Mouse (Mus musculus) inflammation-experienced regulatory T-cells, adult 6 months (primary cell): ENCODE data around the gene Dll4. TPM values are rescaled to one million over a fixed set of nuclear protein-coding genes. Genes with fewer than 3 reads are reported as not detected.
A peak's percentile ranks its signal among the peaks of the same experiment; 100 is the strongest.

ENCODE experiments used
- ATAC-seq: one replicate; pipeline ENCODE4 v1.8.0; 2017
- polyA plus RNA-seq, 3 experiments: library from polyadenylated mRNA; unstranded; fragments of 100-300 nt; shearing (Covaris generic); gene quantifications; one replicate each; pipeline ENCODE4 v1.2.1; 2017

Gene Dll4
- polyA plus RNA-seq, 3 experiments from 2014 or later: not detected

GRCm38 (mm10) chr2:119312380-119312958, 13.1 kb upstream of the Dll4 start:
- no peak for ATAC-seq

DNA sequence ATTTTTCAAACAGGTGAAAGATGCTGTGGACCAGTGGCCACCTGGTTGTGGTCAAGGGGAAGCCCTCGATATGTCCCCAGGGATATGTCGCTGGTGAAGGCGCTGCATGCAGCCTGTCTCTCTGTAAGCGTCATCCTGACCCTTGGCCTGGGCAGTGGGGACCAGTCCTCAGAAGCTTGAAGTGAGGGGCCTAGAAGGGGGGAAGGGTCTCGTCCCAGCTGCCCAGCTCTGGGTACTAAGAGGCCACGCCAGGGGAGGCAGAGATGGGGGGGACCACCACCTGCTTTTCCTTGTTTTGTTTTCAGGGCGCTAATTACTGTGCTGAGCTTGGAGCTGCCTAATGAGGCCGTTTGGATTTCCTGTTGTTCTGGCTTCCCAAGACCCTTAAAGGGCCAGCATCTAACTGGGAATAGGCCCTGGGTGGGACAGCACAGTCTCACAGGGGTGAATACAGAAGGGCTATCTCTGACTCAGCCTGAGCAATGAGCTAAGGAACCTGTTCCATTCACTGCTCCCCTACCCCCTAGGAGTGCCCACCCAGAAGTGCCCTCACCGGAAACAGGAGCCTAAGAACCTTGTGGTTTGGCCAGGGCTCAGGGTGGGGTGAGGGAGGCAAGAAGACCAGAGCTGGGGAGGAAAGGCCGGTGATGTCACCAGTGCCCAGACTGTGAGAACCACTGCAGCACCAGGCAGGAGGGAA, 11.7 kb upstream of the Dll4 start:
- ATAC-seq: no peak

GRCm38 (mm10) chr2:119314742-119315310, 10.8 kb upstream of the Dll4 start:
- no peak for ATAC-seq

- no peak for ATAC-seq
Measured at GRCm38 (mm10) chr2:119318043-119318710, 7.4 kb upstream of the Dll4 start.

GRCm38 (mm10) chr2:119320571-119320970, 5.0 kb upstream of the Dll4 start:
- ATAC-seq: no peak

- no peak for ATAC-seq
Measured at GRCm38 (mm10) chr2:119321771-119322586, 3.6 kb upstream of the Dll4 start.

- ATAC-seq: no peak
Measured at GRCm38 (mm10) chr2:119322587-119323300, 2.8 kb upstream of the Dll4 start.

DNA sequence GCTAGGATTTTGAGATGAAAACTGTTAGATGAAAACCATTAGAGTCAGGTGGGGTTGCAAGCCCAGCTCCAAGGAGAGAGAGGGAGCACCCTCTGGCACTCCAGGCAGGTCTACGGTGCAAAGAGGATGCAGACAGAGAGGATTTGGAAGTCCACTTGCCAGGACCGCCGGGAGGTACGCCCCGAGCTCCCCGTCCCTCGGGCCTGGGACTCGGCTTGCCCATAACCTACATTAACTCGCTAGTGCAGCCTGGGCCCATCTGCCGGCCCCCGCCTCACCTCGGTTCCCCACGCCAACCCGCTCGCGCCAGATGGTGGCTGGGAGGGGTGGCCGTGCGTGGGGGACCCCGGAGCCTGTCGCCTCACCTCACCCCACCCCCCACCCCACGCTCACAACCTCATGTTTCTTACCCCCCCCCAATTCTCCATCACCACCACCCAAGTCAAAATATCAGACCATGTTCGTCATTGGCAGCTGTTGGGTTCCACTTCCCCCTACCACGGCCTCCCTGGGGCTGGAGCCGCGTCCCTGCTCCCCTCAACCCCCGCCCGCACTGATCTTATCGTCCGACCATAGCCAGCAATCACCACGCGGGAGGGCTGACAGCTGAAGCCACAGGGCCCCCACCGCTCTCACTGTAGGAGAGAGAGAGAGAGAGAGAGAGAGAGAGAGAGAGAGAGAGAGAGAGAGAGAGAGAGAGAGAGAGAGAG, 1.6 kb upstream of the Dll4 start:
- no peak for ATAC-seq

DNA sequence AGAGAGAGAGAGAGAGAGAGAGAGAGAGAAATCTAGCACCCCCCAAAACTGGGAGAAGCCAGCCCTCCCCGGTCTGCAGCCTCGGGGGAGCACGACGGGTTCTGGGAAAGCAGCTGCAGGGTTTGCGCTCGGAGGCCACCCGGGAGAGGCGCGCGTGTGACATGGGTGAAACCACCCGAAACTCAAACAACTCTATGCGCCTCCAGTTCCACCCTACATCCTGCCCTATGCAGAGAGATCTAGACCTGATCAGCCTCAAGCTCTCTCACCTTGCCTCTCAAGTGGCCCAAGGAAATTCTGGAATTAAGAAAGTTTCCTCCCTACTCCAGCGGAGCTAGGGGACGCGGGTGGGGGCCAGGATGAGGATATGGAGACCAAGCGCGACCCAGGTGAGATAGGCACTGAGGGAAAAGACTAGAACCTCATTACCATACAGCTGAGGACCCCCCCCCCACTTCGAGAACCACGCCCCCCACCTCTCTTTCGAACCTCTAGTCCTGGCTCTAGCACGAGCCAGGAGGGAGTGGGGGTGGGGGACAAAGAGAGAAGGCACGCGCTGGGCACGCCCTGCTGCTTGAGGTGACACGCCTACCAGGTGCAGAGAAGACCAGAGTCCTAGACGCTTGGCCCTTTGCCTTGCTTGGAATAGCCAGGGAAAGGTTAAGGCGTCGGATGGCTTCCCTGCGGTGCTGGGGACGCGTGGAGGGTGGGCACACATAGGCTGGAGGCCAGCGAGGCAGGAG, 837 bp upstream of the Dll4 start:
- no peak for ATAC-seq

DNA sequence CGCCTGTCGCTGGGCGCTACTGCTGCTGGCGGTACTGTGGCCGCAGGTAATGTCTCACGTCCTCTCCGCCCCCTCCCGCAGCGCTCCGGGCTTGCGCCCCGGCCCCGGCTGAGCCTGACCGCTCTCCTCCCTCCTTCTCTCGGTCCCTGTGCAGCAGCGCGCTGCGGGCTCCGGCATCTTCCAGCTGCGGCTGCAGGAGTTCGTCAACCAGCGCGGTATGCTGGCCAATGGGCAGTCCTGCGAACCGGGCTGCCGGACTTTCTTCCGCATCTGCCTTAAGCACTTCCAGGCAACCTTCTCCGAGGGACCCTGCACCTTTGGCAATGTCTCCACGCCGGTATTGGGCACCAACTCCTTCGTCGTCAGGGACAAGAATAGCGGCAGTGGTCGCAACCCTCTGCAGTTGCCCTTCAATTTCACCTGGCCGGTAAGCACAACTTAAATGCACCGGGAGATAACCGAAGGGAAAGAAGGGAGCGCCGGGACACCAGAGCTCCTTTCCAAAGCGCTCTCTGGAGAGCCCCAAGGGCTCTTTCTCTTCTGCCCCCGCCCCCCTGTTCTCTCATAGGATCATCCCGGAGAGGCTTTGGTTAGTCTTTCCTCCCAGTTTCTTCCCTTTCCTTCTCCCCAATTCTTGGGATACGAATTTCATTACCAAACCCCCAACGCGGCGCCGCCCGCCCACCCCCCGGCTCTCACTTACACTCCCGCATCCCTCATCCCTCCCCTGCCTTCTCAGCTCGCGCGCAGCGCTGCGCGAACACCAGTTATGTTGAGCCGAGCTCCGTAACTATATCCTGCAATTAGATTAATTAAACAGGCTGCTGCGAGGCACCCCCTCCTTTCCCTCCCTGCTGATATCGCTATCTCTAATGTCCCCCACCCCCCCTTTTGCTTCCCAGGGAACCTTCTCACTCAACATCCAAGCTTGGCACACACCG, 847 bp downstream of the Dll4 start:
- peak; percentile 29 for ATAC-seq

- ATAC-seq: no peak
Measured at GRCm38 (mm10) chr2:119327102-119327480, 1.5 kb downstream of the Dll4 start.

DNA sequence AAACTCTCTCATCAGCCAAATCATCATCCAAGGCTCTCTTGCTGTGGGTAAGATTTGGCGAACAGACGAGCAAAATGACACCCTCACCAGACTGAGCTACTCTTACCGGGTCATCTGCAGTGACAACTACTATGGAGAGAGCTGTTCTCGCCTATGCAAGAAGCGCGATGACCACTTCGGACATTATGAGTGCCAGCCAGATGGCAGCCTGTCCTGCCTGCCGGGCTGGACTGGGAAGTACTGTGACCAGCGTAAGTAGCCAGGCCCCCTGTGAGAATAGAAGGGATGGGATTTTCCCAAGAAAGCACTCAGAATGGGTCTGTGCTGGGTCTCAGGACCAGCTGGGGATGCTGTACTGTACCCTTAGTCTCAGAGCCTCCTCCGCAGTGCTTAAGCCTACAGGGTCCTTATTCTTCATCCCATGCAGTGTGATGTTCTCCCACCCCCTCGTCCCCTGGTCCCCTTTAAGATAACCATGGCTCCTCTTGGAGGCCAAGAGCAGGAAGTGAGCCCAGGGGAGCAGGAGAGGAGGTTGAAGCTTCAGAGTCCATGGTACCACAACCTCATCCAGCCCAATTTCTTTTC, 2.5 kb downstream of the Dll4 start:
- ATAC-seq: no peak

DNA sequence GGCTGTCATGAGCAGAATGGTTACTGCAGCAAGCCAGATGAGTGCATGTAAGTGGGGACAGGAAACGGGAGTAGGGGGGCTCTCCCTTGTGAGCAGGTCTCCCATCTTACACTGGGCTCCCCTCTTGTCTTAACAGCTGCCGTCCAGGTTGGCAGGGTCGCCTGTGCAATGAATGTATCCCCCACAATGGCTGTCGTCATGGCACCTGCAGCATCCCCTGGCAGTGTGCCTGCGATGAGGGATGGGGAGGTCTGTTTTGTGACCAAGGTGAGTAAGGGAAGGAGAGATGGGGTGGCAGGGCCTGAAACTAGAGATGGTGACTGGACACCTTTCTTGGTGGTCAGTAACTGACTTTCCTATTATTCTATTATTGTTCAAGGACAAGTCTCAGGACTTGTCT, 3.0 kb downstream of the Dll4 start:
- ATAC-seq: no peak

- no peak for ATAC-seq
Measured at GRCm38 (mm10) chr2:119329123-119329817, 3.7 kb downstream of the Dll4 start.

DNA sequence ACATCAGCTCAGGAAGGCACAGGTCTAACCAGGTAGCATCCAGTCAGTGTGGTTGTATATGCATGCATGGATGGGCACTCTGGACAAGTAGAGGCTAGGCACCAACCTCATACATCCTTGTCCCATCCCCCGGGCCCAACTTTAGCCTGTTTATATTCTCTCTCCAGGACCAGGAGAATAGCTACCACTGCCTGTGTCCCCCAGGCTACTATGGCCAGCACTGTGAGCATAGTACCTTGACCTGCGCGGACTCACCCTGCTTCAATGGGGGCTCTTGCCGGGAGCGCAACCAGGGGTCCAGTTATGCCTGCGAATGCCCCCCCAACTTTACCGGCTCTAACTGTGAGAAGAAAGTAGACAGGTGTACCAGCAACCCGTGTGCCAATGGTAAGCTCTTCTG, 5.2 kb downstream of the Dll4 start:
- ATAC-seq: no peak

- no peak for ATAC-seq
Measured at GRCm38 (mm10) chr2:119332177-119332661, 6.6 kb downstream of the Dll4 start.

DNA sequence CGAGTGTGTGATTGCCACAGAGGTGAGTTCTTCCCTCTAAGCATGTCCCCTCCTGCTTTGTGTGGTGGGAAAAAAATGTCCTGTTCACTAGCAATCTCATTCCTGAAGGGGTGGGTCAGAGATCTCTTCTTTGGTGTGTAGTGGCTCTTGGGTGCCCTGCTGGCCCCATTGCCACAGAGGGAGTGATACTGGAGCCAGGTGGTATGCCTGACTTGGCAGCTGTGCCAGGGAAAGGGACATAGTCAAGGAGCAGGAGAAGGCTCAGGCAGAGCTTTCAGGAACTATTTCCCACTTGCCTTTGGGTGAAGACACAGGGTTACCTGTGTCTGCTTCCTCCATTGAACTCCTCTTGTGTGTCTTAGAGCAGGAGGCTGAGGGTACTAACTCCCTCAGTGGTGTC, 8.6 kb downstream of the Dll4 start:
- ATAC-seq: no peak

GRCm38 (mm10) chr2:119334964-119335525, 9.5 kb downstream of the Dll4 start:
- no peak for ATAC-seq
